Mouse (Mus musculus) spleen, adult 2 months (tissue): Measurements from ENCODE around the gene Lhfp.

Experiments used
- CTCF ChIP-seq: fragments of 200-500 bp; IDR thresholded peaks from 2 replicates; pipeline ENCODE4 v1.5.1; 2011; ENCODE audit warnings: mild to moderate bottlenecking, inconsistent platforms; ENCODE audit not compliant: insufficient read depth, insufficient read length, insufficient replicate concordance; ENCODE audit errors: extremely low read depth
- POLR2A ChIP-seq: fragments of 200-500 bp; IDR thresholded peaks from 2 replicates; pipeline ENCODE4 v1.6.1; 2011; ENCODE audit warnings: low read depth, low read length, inconsistent platforms

GRCm38 (mm10) chr3:53234689-53235088 is 193.4 kb downstream of the Lhfp start:
- TF ChIP-seq CTCF, result peak; percentile 20; the same call in 1 of the 2 replicates
- TF ChIP-seq POLR2A, result no peak
